In the genomic region with DNA sequence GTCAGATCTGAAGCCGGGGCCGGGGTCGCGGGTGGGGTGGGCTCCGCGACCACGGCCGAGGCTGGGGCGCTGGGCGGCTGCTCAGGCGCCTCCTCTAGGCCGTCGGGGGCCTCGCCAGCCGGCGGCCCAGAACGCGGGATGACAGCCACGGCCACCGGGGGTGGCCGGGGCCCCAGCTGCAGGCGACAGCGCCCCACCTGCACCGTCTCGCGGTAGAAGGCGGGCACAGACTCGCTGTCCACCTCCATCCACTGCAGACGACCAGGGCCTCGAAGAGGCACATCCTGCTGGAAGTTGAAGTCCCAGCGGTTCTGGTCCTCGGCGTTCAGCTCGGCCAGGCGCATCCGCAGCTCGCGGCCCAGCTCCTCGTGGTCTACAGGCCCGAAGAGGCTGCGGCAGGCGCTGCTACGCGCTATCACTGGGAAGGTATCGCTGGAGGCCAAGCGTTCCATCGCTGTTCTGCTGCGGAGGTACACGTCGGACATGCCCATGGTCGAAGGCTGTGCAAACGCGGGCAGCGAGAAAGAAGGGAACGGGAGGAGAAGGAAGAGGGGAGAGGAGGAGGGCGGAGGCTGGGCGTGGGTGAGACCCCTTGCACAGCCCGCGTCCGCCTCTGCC, we compare ENCODE assay signal across 8 mouse cellular contexts. TPM values are rescaled to one million over a fixed set of nuclear protein-coding genes. Genes with fewer than 3 reads are reported as not detected.
DNase-seq lines count a peak whose midpoint lies in the region; ATAC-seq and TF ChIP-seq lines count a peak whose summit lies in the region.

No protein-coding gene starts in this region.

- peak overlapping the region; percentile 68 for H3K9ac ChIP-seq in limb, embryonic 15.5 days
- peak overlapping the region; percentile 68 for H3K9ac ChIP-seq in stomach, postnatal 0 days (ENCODE audit: low read length)

- peaks cover 19% of the 10 kb centered on the region for H3K27me3 ChIP-seq in thymus, adult 2 months (ENCODE audit: control insufficient read depth, insufficient read depth, low read length)
- peaks cover 4% of the 10 kb centered on the region; the same call in 1 of the 2 replicates for H3K27me3 ChIP-seq in limb, embryonic 15.5 days
- H3K27me3 ChIP-seq in stomach, postnatal 0 days (ENCODE audit: control insufficient read depth, insufficient read depth, low read length): no peaks in the 10 kb centered on the region

- ATAC-seq in limb, embryonic 15.5 days (ENCODE audit: insufficient number of reproducible peaks, low FRiP score, low TSS enrichment, low read depth): no peak
- ATAC-seq in stomach, postnatal 0 days (ENCODE audit: low FRiP score, low TSS enrichment): no peak; the same call in 1 of the 2 replicates

- H3K27ac ChIP-seq in thymus, adult 2 months (ENCODE audit: control insufficient read depth, insufficient read depth, low read length): no peak overlapping the region
- peak overlapping the region; percentile 87 for H3K27ac ChIP-seq in limb, embryonic 15.5 days
- H3K27ac ChIP-seq in stomach, postnatal 0 days (replicated peaks): peak overlapping the region; percentile 73

- no peak for TF ChIP-seq CTCF in thymus, adult 2 months (IDR thresholded peaks at IDR 0.05; ENCODE audit: borderline replicate concordance, control insufficient read depth, extremely low read depth, insufficient read depth, low read length, poor library complexity)
- TF ChIP-seq CTCF in stomach, postnatal 0 days (IDR thresholded peaks at IDR 0.05; ENCODE audit: low read depth): peak; percentile 6; the same call in 1 of the 2 replicates

- H3K4me1 ChIP-seq in thymus, adult 2 months (replicated peaks; ENCODE audit: control insufficient read depth, insufficient read depth, low read length): peaks cover 18% of the 10 kb centered on the region
- H3K4me1 ChIP-seq in limb, embryonic 15.5 days: peaks cover 43% of the 10 kb centered on the region
- H3K4me1 ChIP-seq in stomach, postnatal 0 days (replicated peaks; ENCODE audit: control insufficient read depth, insufficient read depth): peaks cover 6% of the 10 kb centered on the region; the same call in 1 of the 2 replicates

- H3K4me2 ChIP-seq in limb, embryonic 15.5 days: peak overlapping the region; percentile 49
- H3K4me2 ChIP-seq in stomach, postnatal 0 days (replicated peaks; ENCODE audit: low read depth): peak overlapping the region; percentile 63

- peak; percentile 28 for DNase-seq in adrenal gland, postnatal 14 days
- DNase-seq in adrenal gland, postnatal 36 days: no peak
- no peak for DNase-seq in thymus, adult 2 months
- no peak for DNase-seq in thymus, postnatal 10 days (ENCODE audit: low spot score in 2 of 2)
- no peak for DNase-seq in stomach, postnatal 0 days (ENCODE audit: low spot score)
- no peak for DNase-seq in right cerebral cortex, postnatal 10 days (ENCODE audit: low spot score in 2 of 2)
- no peak for DNase-seq in urinary bladder, postnatal 14 days (ENCODE audit: low spot score)

- H3K9me3 ChIP-seq in limb, embryonic 15.5 days: peaks cover 16% of the 10 kb centered on the region
- H3K9me3 ChIP-seq in stomach, postnatal 0 days (ENCODE audit: control insufficient read depth, low read length): peaks cover 10% of the 10 kb centered on the region

- TF ChIP-seq POLR2A in thymus, adult 2 months (IDR thresholded peaks at IDR 0.05; ENCODE audit: control insufficient read depth, extremely low read depth, insufficient read depth, low read length, poor library complexity): peak; percentile 1; the same call in 1 of the 2 replicates

- H3K4me3 ChIP-seq in thymus, adult 2 months (ENCODE audit: control insufficient read depth, insufficient read depth, low read length): peak overlapping the region; percentile 39
- peak overlapping the region; percentile 59 for H3K4me3 ChIP-seq in limb, embryonic 15.5 days
- H3K4me3 ChIP-seq in stomach, postnatal 0 days (ENCODE audit: low read depth, low read length): peak overlapping the region; percentile 55

- no peaks in the 10 kb centered on the region for H3K36me3 ChIP-seq in thymus, adult 2 months (ENCODE audit: control insufficient read depth, insufficient read depth, low read length)
- H3K36me3 ChIP-seq in limb, embryonic 15.5 days: no peaks in the 10 kb centered on the region
- H3K36me3 ChIP-seq in stomach, postnatal 0 days (ENCODE audit: control insufficient read depth, insufficient read depth, low read length): no peaks in the 10 kb centered on the region

- 48% methylated on average over 60 of the region's 60 CpGs for WGBS in thymus, adult 2 months
- WGBS in limb, embryonic 15.5 days: 39% methylated on average over 58 of the region's 60 CpGs
- 34% methylated on average over 48 of the region's 60 CpGs for WGBS in stomach, postnatal 0 days

- no peak for TF ChIP-seq EP300 in stomach, postnatal 0 days (optimal IDR thresholded peaks at IDR 0.05)

RNA-seq across cellular contexts. Expression of gene Cdkn1c, which starts 0.5 kb away (rescaled TPM):
- 321 and 419 TPM in 2 replicates for total RNA-seq in adrenal gland, postnatal 14 days (2021)
- 100 to 1,000 TPM; 242 to 645 TPM for total RNA-seq in adrenal gland, postnatal 36 days (2021)
- polyA plus RNA-seq in thymus, adult 2 months (2012; rRNA removed): 10.3 and 10.4 TPM in 2 replicates
- 1,248 and 1,513 TPM in 2 replicates for polyA plus RNA-seq in limb, embryonic 15.5 days (2015; fragmentation: Nextera tagmentation; extraction: Ambion mirVana)
- 185 and 199 TPM in 2 replicates for polyA plus RNA-seq in stomach, postnatal 0 days (2015; fragmentation: Nextera tagmentation; extraction: Ambion mirVana)

RNA-seq across cellular contexts. Expression of gene Slc22a18, which starts 13.2 kb away (rescaled TPM):
- 1.8 and 11.3 TPM in 2 replicates for total RNA-seq in adrenal gland, postnatal 14 days (2021)
- total RNA-seq in adrenal gland, postnatal 36 days (2021): 1 to 10 TPM; 1.4 to 1.5 TPM
- polyA plus RNA-seq in thymus, adult 2 months (2012; rRNA removed): 6.1 and 8.0 TPM in 2 replicates
- 2.7 and 3.3 TPM in 2 replicates for polyA plus RNA-seq in limb, embryonic 15.5 days (2015; fragmentation: Nextera tagmentation; extraction: Ambion mirVana)
- 27.0 and 28.1 TPM in 2 replicates for polyA plus RNA-seq in stomach, postnatal 0 days (2015; fragmentation: Nextera tagmentation; extraction: Ambion mirVana)

RNA-seq across cellular contexts. Expression of gene Phlda2, which starts 42.6 kb away (rescaled TPM):
- 0.78 and 1.4 TPM in 2 replicates for total RNA-seq in adrenal gland, postnatal 14 days (2021)
- 1 to 10 TPM in 1 of 2 experiments, under 1 TPM in 1; 0.43 to 2.6 TPM for total RNA-seq in adrenal gland, postnatal 36 days (2021)
- 0.39 TPM in 1 of 2 replicates, not detected in the other for polyA plus RNA-seq in thymus, adult 2 months (2012; rRNA removed)
- polyA plus RNA-seq in limb, embryonic 15.5 days (2015; fragmentation: Nextera tagmentation; extraction: Ambion mirVana): 7.1 and 10.5 TPM in 2 replicates
- 15.3 and 16.8 TPM in 2 replicates for polyA plus RNA-seq in stomach, postnatal 0 days (2015; fragmentation: Nextera tagmentation; extraction: Ambion mirVana)

Comparison
In these comparisons a context has a peak if more than half of its experiments do, and no peak if none do; other contexts are left out.
1. RNA of gene Cdkn1c, which starts 0.5 kb away (polyA plus RNA-seq): 1,248 to 1,513 TPM in limb, embryonic 15.5 days and 185 to 199 TPM in stomach, postnatal 0 days; 10.3 to 10.4 TPM in thymus, adult 2 months; every median in the first group is over 10 times any median in the second.
2. Peak in every context shown above with its lines, with median percentiles within 50 percentile points of each other: H3K4me3 ChIP-seq.